Mouse (Mus musculus): ENCODE measurements at regions not wholly inside any gene's neighbourhood (a gene's known extent, or its start where the extent isn't known, plus 50 kb on each side); places are given as distances from the start of the nearest gene placed in this dataset.

GRCm38 (mm10) chr8:26805371-26805821 is 171.7 kb upstream of the Zfp703 start:
- H3K9me3 ChIP-seq (replicated peaks; ENCODE audit: low read length), result no peaks in the 10 kb centered on the region
- in situ Hi-C loops (cut with MboI; ENCODE audit: low pct_ligation_motif_present, low pct_unique_long_range_greater_than_20kb, low sequenced_read_pairs), result no loop called here
- no peaks in the 10 kb centered on the region for H3K27me3 ChIP-seq (replicated peaks)
- H3K4me2 ChIP-seq (ENCODE audit: insufficient read depth, low read depth, poor library complexity, severe bottlenecking), result no peak overlapping the region
- H3K27ac ChIP-seq (ENCODE audit: insufficient read depth, low read depth), result no peak overlapping the region
- H3K4me3 ChIP-seq (replicated peaks in 1 of 3; ENCODE audit: low read depth in 2 of 3, low read length in 2 of 3, poor library complexity in 1 of 3), result no peak overlapping the region
- dilution Hi-C loops (cut with MboI; ENCODE audit: extremely low pct_ligation_motif_present, extremely low pct_unique_long_range_greater_than_20kb, low sequenced_read_pairs), result no loop called here
- DNase-seq (ENCODE audit: extremely low read depth), result no peak
- TF ChIP-seq RAD21 (IDR thresholded peaks at IDR 0.05; ENCODE audit: low read depth, low read length) (no peak), SMC3 (IDR thresholded peaks at IDR 0.05; ENCODE audit: low read depth, low read length) (no peak), MAZ (IDR thresholded peaks at IDR 0.05; ENCODE audit: low read depth, low read length) (no peak), TCF12 (IDR thresholded peaks at IDR 0.05; ENCODE audit: low read depth, low read length) (no peak), USF1 (IDR thresholded peaks at IDR 0.05; ENCODE audit: low read depth, low read length) (no peak), MYC (IDR thresholded peaks at IDR 0.05; ENCODE audit: low read depth, low read length) (no peak), IRF4 (IDR thresholded peaks at IDR 0.05; ENCODE audit: low read depth, low read length) (no peak), E2F4 (IDR thresholded peaks at IDR 0.05; ENCODE audit: insufficient replicate concordance, low read depth, low read length) (no peak)
- H3K36me3 ChIP-seq (replicated peaks in 1 of 2; ENCODE audit: control insufficient read depth in 1 of 2, insufficient read depth in 1 of 2, low read length in 1 of 2), result no peaks in the 10 kb centered on the region
- peaks cover 5 to 62% of the 10 kb centered on the region in 2 experiments for H3K4me1 ChIP-seq (ENCODE audit: control insufficient read depth in 1 of 2, insufficient read depth in 2 of 2)
- H3K79me2 ChIP-seq (replicated peaks; ENCODE audit: control insufficient read depth, extremely low read depth, insufficient read depth, poor library complexity, severe bottlenecking), result no peaks in the 10 kb centered on the region
- H3K9ac ChIP-seq (ENCODE audit: insufficient read depth, low read depth), result no peak overlapping the region

DNA sequence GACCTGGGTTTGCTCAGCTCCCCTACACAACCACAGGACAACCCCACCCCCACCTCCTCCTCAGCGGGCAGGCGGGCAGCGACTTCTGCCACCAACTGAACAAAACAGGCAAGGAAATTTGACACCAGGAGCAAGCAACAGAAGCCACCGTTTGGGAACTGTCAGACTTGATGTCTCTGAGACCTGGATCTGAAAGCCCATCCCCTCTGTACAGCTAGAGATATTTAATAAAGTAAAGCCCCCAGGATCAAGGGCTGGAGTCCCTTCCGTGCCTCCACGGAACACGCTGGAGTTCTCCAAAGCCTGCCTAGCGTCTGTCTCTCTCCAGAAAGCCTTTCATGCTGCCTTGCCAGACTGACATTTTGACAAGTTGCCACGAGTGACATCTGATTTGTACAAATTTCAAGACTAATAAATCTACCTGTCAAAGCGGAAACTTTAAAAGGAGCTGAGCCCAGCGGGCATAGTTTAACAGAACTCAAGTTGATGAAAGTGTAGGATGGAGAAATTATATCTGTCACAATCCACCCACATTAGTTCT is 168.9 kb upstream of the Zfp703 start:
- Histone ChIP-seq H3K27ac (ENCODE audit: insufficient read depth, low read depth) (no peak overlapping the region), H3K9me3 (replicated peaks; ENCODE audit: low read length) (no peaks in the 10 kb centered on the region), H3K4me2 (ENCODE audit: insufficient read depth, low read depth, poor library complexity, severe bottlenecking) (no peak overlapping the region), H3K4me3 (replicated peaks in 1 of 3; ENCODE audit: low read depth in 2 of 3, low read length in 2 of 3, poor library complexity in 1 of 3) (no peak overlapping the region), H3K9ac (ENCODE audit: insufficient read depth, low read depth) (no peak overlapping the region), H3K36me3 (replicated peaks in 1 of 2; ENCODE audit: control insufficient read depth in 1 of 2, insufficient read depth in 1 of 2, low read length in 1 of 2) (no peaks in the 10 kb centered on the region), H3K79me2 (replicated peaks; ENCODE audit: control insufficient read depth, extremely low read depth, insufficient read depth, poor library complexity, severe bottlenecking) (no peaks in the 10 kb centered on the region), H3K27me3 (replicated peaks) (no peaks in the 10 kb centered on the region), H3K4me1 (ENCODE audit: control insufficient read depth in 1 of 2, insufficient read depth in 2 of 2) (peaks cover 7 to 57% of the 10 kb centered on the region in 2 experiments)
- DNase-seq (ENCODE audit: extremely low read depth), result no peak
- in situ Hi-C loops (cut with MboI; ENCODE audit: low pct_ligation_motif_present, low pct_unique_long_range_greater_than_20kb, low sequenced_read_pairs), result no loop called here
- TF ChIP-seq SIN3A (IDR thresholded peaks at IDR 0.05; ENCODE audit: low read length), result no peak
- dilution Hi-C loops (cut with MboI; ENCODE audit: extremely low pct_ligation_motif_present, extremely low pct_unique_long_range_greater_than_20kb, low sequenced_read_pairs), result no loop called here

- TF ChIP-seq IRF4 (IDR thresholded peaks at IDR 0.05; ENCODE audit: low read depth, low read length), result no peak
- no peak for TF ChIP-seq MAX (IDR thresholded peaks at IDR 0.05; ENCODE audit: low read length)
- no peak for TF ChIP-seq TCF12 (IDR thresholded peaks at IDR 0.05; ENCODE audit: low read depth, low read length)
- TF ChIP-seq CHD1 (IDR thresholded peaks at IDR 0.05; ENCODE audit: low read depth, low read length), result no peak
- TF ChIP-seq PAX5 (IDR thresholded peaks at IDR 0.05; ENCODE audit: low read length), result no peak
- no peak for TF ChIP-seq MAFK (IDR thresholded peaks at IDR 0.05; ENCODE audit: insufficient replicate concordance, low read length)
- TF ChIP-seq TBP (conservative IDR thresholded peaks at IDR 0.05; ENCODE audit: low read depth, low read length), result no peak
- no peak for TF ChIP-seq BHLHE40 (IDR thresholded peaks at IDR 0.05; ENCODE audit: low read depth, low read length)
- no peak for TF ChIP-seq GABPA (IDR thresholded peaks at IDR 0.05; ENCODE audit: insufficient replicate concordance, low read depth, low read length)
- TF ChIP-seq JUN (IDR thresholded peaks at IDR 0.05; ENCODE audit: insufficient read depth, low read depth, low read length), result no peak
- TF ChIP-seq MXI1 (IDR thresholded peaks at IDR 0.05; ENCODE audit: low read depth, low read length), result no peak
- no peaks in the 10 kb centered on the region for H3K36me3 ChIP-seq (replicated peaks in 1 of 2; ENCODE audit: control insufficient read depth in 1 of 2, insufficient read depth in 1 of 2, low read length in 1 of 2)
- no peak overlapping the region for H3K27ac ChIP-seq (ENCODE audit: insufficient read depth, low read depth)
- DNase-seq (ENCODE audit: extremely low read depth), result no peak
- no peaks in the 10 kb centered on the region for H3K79me2 ChIP-seq (replicated peaks; ENCODE audit: control insufficient read depth, extremely low read depth, insufficient read depth, poor library complexity, severe bottlenecking)
- H3K4me3 ChIP-seq (replicated peaks in 1 of 3; ENCODE audit: low read depth in 2 of 3, low read length in 2 of 3, poor library complexity in 1 of 3), result no peak overlapping the region
- H3K27me3 ChIP-seq (replicated peaks), result no peaks in the 10 kb centered on the region
- H3K9me3 ChIP-seq (replicated peaks; ENCODE audit: low read length), result no peaks in the 10 kb centered on the region
- in situ Hi-C loops (cut with MboI; ENCODE audit: low pct_ligation_motif_present, low pct_unique_long_range_greater_than_20kb, low sequenced_read_pairs), result no loop called here
- dilution Hi-C loops (cut with MboI; ENCODE audit: extremely low pct_ligation_motif_present, extremely low pct_unique_long_range_greater_than_20kb, low sequenced_read_pairs), result no loop called here
- no peak overlapping the region for H3K4me2 ChIP-seq (ENCODE audit: insufficient read depth, low read depth, poor library complexity, severe bottlenecking)
- no peak overlapping the region for H3K9ac ChIP-seq (ENCODE audit: insufficient read depth, low read depth)
- peaks cover 9 to 57% of the 10 kb centered on the region in 2 experiments for H3K4me1 ChIP-seq (ENCODE audit: control insufficient read depth in 1 of 2, insufficient read depth in 2 of 2)
These were observed 168.4 kb upstream of the Zfp703 start for GRCm38 (mm10) chr8:26808771-26809170.
